Mouse (Mus musculus) ovary, postnatal 36 days (tissue): Measurements from ENCODE around the gene Olfml3.

Experiments
- DNase-seq: peaks from one replicate; pipeline ENCODE4 v3.0.0; 2022; ENCODE audit warnings: low spot score, mixed read lengths

Gene Olfml3

DNA sequence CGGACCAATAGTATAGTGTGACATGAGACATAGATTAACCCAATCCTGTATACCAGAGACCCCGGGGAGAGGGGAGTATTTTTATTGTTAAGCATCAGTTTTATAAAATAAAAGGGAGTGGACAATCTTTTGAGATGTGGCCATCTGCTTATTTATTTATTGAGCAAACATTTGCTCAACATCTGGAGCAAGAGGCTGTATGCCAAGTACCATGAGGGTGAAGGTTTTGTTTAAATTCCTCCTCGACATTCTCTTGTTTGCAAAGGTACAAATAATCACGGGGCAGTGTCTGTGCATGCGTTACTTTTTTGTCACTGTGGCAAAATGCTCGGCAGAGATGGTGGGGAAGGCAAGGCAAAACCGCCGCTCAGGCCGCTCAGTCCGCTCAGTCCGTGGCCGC is 32.4 kb downstream of the Olfml3 start:
- no peak for DNase-seq

DNA sequence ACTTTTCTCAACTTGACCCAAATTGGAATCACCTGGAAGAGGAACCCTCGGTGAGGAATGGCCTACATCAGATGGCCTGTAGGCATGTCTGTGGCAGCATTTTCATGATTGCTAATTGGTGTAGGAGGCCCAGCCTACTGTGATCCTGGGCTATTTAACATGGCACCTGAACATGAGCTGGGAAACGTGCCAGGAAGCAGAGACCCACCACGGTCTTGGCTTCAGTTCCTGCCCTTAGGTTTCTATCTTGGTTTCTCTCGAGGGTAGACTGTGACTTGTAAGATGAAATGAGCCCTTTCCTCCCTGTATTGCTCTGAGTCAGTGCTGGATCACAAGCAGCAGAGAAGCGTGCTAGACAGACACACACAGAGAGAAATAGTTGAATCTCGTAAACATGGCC is 33.1 kb downstream of the Olfml3 start:
- DNase-seq: no peak

DNA sequence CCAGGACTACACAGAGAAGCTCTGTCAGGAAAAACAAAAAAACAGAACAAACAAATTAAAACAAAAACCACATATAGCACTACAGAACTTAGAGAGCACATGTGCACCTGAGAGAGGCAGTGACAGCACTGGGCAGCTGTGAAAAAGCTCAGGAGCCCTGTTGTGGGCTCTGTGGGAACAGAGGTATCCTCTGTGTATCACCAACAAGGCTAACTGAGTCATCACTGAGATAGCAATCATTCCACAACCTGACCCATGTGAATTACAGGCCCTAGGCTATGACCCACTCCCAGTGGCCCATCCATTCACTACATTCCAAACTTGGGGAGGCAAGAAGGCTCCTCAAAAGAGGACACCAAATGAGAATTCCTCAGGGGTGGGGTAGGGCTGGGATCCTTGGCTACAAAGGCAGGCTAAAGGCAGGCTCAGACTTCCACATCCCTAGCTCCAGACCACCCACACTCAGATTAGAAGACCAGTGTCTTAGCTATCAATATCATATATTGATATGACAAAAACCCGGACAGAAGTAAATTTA is 41.3 kb downstream of the Olfml3 start:
- no peak for DNase-seq

DNA sequence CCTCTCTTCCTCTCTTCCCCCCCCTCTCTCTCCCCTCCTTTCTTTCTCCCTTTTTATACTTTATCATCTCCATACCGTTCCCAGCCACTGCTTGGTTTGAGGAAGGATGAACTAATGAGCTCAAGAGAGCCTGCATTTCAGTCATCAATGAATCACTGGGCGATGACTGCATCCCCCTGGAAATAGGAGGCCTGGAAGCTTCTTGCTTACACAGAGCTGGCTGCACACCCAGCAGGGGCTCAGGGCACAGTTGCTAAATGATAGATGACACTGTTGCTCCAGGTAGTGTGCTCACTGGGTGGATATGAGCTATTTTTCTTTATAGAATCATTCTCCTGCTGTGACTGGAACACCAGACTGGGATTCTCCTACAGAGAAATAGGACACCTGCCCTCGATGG is 42.2 kb downstream of the Olfml3 start:
- no peak for DNase-seq

DNA sequence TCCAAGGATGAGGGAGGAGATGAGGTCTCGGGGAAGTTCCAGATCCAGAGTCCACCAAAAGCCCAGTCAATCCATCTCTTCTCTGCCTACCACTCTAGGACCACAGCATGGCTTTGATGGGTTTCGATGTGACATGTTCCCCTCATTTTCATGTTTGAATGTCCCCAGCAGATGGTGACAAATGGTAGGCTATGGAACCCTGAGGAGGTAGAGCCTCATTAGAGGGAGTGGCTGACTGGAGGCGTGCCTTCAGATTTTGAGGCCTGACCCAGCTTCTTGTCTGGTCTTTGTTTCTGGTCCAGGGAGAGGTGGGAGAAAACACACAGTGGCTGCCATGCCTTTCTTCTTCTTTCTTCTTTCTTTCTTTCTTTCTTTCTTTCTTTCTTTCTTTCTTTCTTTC is 47.3 kb downstream of the Olfml3 start:
- no peak for DNase-seq

DNA sequence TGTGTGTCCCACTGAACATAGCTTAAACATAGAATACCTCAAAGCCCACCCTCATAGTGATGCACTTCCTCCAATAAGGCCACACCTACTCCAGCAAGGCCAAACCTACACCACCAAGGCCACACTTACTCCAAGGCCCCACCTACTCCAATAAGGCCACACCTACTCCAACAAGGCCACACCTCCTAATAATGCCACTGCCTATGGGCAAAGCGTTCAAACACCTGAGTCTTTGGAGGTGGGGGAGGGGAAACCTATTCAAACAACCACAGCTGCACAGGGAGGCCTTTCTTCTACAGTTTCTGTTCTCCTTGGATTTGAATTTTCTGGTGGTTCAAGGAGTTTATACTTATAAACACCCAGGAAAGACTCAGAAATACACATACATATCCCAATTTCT is 48.8 kb downstream of the Olfml3 start:
- no peak for DNase-seq

DNA sequence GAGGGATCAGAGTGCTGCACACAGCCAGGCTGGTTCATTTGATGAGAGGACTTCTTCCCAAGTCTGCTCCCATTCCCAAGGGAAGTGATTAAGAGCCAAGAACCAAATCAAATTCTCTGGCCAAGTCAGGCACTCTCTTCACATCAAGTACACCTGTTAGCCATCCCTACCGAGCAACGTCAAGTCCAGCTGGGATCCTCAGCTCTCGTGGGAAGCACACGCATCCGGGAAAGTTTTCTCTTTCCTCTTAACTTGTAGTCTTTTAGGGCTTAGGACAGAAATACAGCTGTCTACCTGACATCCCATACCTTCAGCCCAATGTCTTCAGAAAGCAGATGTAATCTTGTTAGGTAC is 53.9 kb downstream of the Olfml3 start:
- no peak for DNase-seq

DNA sequence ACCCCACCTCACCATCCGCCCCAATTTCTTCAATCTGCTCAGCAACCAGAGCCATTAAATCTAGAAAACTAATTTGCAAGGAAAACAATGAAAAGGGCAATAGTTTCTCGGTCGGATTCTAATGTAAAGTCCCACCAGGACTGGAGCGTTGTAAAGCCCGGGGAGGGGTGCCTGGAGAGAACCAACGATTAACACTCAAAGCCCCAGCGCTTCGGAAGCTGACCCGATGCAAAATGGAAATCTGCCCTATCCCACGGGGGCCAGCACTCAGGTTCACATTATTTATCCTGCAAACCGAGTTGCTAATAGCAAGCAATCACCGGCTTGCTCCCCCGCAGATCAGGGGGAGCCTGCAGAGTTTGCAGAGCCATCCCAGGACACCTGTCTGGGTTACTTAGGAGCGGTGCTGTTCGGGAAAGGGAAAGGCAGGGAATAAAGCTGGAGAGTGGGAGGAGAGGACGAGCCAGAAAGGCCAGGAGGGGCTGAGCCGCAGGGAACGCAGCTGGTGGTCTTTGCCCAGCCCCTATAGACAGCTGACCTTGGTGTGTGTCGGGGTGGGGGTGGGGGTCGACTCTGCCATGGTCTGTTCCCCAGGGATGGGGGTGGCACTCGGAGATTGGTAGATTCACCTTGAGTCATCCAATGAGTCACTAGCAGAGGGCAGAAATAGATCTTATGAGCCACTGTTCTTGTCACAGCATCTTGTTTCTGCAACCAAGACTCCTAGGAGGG is 54.4 kb downstream of the Olfml3 start:
- DNase-seq: no peak

DNA sequence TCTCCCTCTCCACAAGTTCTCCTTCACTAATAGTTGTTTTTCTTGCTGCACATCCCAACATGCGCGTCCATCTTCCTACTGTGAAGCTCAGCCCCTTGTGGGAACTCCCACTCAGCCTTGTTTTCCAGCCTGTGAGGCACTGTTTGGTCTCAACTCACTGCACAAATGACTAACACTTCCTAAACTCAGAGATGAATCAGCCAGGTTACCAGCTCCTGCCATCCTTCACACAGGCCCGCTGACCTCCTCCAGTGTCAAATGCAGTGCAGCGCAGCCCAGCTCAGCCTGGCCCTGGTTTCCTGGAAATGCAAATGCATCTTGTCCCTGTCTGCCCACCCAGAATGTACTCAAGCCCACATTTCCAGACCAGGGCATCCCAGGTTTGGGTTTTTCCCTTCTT is 55.3 kb downstream of the Olfml3 start:
- DNase-seq: peak; percentile 11

DNA sequence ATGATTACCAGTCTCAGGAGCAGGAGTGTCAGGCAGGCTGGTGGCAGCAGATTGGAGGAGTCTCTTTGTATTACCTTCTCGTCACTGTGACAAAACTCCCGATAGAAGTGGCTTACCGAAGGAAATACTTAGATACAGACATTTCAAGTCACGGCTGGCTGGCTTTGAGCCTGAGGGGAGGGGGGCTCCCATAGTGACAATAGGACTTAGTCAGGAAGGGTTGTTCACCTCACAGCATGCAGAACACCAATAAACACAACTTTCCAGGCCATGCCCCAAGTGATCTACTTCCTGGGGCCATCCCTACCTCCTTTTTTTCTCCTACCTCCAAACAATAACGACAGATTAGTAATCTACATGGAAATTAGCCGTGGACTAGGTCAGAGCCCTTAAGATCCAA is 59.0 kb downstream of the Olfml3 start:
- DNase-seq: no peak

DNA sequence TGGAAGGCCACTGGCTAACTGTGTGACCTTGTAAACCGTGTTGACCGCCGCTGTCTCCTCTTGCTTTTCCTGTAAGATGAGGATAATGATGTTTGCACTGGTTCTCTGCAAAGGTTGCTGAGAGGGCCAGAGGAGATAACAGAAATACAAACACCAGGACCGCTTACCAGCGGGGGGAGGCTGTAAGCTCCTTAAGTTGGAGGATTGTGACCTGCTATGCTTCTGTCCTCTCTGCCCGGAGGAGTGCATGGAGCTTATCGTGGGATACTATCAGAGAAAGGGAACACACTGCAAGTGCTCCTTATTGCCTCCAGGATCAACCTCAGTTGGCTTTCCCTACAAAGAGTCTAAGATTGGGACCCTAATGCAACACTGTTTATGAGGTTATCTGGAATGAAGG is 65.1 kb downstream of the Olfml3 start:
- DNase-seq: no peak
